Mouse (Mus musculus) lung, adult 2 months (tissue): ENCODE data around the gene Ldlrap1.

Source experiments
- CTCF ChIP-seq: fragments of 200-500 bp; IDR thresholded peaks from 2 replicates; pipeline ENCODE4 v1.5.1; 2011; ENCODE audit warnings: mild to moderate bottlenecking, low read length, control low read depth; ENCODE audit not compliant: insufficient read depth
- POLR2A ChIP-seq: fragments of 200-500 bp; IDR thresholded peaks from 2 replicates; pipeline ENCODE4 v1.6.1; 2011; ENCODE audit warnings: low read depth, mild to moderate bottlenecking, control low read depth, low read length, borderline replicate concordance; ENCODE audit errors: extremely low read depth

DNA sequence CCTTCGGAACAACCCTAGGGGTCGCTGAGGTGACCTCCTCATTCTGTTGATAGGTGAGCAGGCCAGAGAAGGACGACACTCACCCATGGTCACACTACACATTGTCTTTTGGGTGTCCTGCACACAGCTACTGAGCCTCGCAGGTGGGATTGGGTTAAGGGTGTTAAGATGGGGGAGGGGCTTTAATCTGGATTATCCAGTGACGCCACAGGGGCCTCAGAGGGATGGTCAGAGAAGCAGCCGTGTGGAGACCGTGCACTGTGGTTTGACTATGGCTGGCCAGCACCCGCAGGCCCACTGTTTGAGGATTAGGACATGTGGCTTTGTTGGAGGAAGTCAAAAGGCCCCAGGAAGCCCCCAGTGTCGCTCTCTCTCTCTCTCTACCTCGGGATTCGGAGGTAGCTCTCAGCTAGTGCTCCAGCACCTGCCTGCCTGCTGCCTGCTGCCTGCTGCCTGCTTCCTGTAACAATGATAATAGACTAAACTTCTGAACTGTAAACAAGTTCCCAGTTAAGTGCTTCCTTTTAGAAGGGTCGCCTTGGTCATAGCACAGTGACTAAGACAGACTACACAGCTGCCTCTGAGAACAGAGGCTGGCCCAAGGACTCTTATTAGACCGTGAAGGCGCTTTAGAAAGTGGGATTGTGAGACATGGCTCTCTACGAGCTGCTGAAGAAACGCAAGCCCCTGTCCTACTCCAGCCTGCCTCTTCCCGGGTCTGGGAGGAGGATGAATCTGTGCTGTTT, 14.1 kb downstream of the Ldlrap1 start:
- TF ChIP-seq POLR2A (no peak), CTCF (no peak)
